Mouse (Mus musculus) right cerebral cortex, adult 2 months (tissue): ENCODE results near the gene Eps15.

Source experiments
- DNase-seq, 2 experiments: peaks; one replicate each; pipeline ENCODE4 v3.0.0; 2021 to 2022; ENCODE audit warnings: low spot score in 2 of 2

Gene Eps15

GRCm38 (mm10) chr4:109432668-109433375 is 152.8 kb downstream of the Eps15 start:
- no peak for DNase-seq

- DNase-seq = no peak
These were observed 153.6 kb downstream of the Eps15 start for GRCm38 (mm10) chr4:109433641-109434040.

DNA sequence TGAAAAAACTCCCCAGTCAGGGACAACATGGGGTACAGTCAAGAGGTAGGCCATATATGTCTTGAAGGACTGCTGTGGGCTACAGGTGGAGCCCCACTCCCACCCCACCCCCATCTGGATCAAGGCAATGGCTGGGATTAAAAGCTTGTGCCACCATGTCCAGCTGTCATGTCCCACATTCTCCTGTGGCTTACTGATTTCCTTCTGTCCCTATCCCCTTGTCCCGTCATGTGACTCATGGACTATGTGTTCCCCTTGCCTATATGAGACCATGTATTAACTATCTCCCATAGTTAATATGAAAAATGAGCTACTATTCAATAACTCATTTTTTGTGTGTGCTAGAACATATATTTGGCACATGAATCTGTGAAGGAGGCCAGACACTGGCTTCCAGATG is 154.2 kb downstream of the Eps15 start:
- DNase-seq = no peak
